Mouse (Mus musculus) liver, adult 2 months (tissue): Measurements from ENCODE around the gene Abcb9. TPM values are rescaled to one million over a fixed set of nuclear protein-coding genes. Genes with fewer than 3 reads are reported as not detected.

Experiments used
- DNase-seq: peaks from one replicate; pipeline ENCODE4 v3.0.0-alpha.2; 2011; ENCODE audit warnings: low read depth, low spot score; ENCODE audit errors: extremely low read depth
- H3K27ac ChIP-seq: fragments of 200-500 bp; replicated peaks from 2 replicates; pipeline ENCODE4 v1.5.1; 2012; ENCODE audit warnings: low read depth, mild to moderate bottlenecking, control low read depth, inconsistent platforms, low read length; ENCODE audit not compliant: insufficient read depth
- H3K27me3 ChIP-seq: fragments of 200-500 bp; 2 replicates; pipeline ENCODE4 v1.6.1; 2012; ENCODE audit warnings: mild to moderate bottlenecking, moderate library complexity, low read length, inconsistent platforms; ENCODE audit not compliant: control insufficient read depth, insufficient read depth
- H3K36me3 ChIP-seq: fragments of 200-500 bp; 2 replicates; pipeline ENCODE4 v1.6.1; 2012; ENCODE audit warnings: low read length, inconsistent platforms; ENCODE audit not compliant: control insufficient read depth, insufficient read depth
- H3K4me1 ChIP-seq: fragments of 200-500 bp; 2 replicates; pipeline ENCODE4 v1.6.1; 2011; ENCODE audit warnings: low read length; ENCODE audit not compliant: control insufficient read depth, insufficient read depth
- H3K4me3 ChIP-seq: fragments of 200-500 bp; 2 replicates; pipeline ENCODE4 v1.5.1; 2011; ENCODE audit warnings: low read depth, mild to moderate bottlenecking, control low read depth, low read length, moderate library complexity; ENCODE audit not compliant: insufficient read depth
- H3K79me2 ChIP-seq: fragments of 200-500 bp; 2 replicates; pipeline ENCODE4 v1.6.1; 2012; ENCODE audit warnings: inconsistent platforms, mild to moderate bottlenecking, low read length, moderate library complexity; ENCODE audit not compliant: control insufficient read depth, insufficient read depth
- H3K9ac ChIP-seq: fragments of 200-500 bp; 2 replicates; pipeline ENCODE4 v1.6.1; 2012; ENCODE audit warnings: low read depth, mild to moderate bottlenecking, control low read depth, inconsistent platforms, low read length
- CTCF ChIP-seq: fragments of 200-500 bp; IDR thresholded peaks from 2 replicates; pipeline ENCODE4 v1.5.1; 2011; ENCODE audit warnings: low read depth, low read length, control low read depth
- POLR2A ChIP-seq: fragments of 200-500 bp; IDR thresholded peaks from 2 replicates; pipeline ENCODE4 v1.6.1; 2011; ENCODE audit warnings: low read length, control low read depth; ENCODE audit not compliant: insufficient read depth; ENCODE audit errors: extremely low read depth
- WGBS: fragments of 180-500 bp; shearing (Covaris S2); methylation state at CpG from one replicate; pipeline ENCODE4 v1.1.7; 2018; 5-methylcytosine and 5-hydroxymethylcytosine counted together
- polyA plus RNA-seq: library from polyadenylated mRNA; depleted of rRNA; stranded (reverse); fragments of >200 nt; gene quantifications from 2 replicates; pipeline ENCODE4 v1.2.3, GENCODE M21; 2012; rRNA removed
- total RNA-seq: library from RNA; depleted of rRNA; stranded (reverse); fragments of >200 nt; gene quantifications from 2 replicates; pipeline ENCODE4 v1.2.3, GENCODE M21; 2014; rRNA removed

Abcb9 gene
- 0.74 and 0.87 TPM in 2 replicates for total RNA-seq
- 2.4 and 2.5 TPM in 2 replicates for polyA plus RNA-seq

DNA sequence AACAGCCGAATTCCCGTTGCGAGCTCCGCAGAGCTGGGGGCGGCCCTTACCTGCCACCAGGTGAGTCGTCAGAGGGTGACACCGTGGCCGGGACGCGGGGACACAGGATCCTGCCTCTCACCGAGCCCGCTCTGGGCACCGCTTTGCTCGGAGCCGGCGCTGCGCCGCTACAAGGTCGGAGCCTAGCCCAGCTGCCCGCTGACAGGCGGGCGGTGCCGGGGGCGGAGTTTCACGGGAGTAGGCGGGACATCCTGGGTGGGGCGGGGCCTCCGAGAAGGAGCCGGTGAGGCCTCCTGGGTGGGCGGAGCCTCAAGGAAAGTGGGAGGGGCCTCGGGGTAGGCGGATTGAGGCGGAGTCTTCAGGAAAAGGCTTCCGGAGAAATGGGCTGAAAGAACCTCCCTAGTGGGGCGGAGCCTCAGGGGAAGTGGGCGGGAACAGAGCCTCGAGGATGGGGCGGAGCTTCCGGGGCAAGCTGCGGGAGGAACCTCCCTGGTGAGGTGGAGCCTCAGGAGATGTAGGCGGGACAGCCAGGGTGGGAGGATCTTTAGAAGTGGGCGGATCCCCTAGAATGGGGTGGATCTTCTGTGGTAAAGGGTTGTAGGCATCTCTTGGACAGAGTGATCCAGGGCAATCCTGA is at the start of gene Abcb9:
Gene Abcb9, minus strand, starts transcription at position 203 of the 637 bp plus-strand sequence.
- WGBS, result under 1% methylated on average over 42 of the region's 42 CpGs
- peak; percentile 94 for DNase-seq
- TF ChIP-seq POLR2A, result peak; percentile 90
- TF ChIP-seq CTCF, result no peak

DNA sequence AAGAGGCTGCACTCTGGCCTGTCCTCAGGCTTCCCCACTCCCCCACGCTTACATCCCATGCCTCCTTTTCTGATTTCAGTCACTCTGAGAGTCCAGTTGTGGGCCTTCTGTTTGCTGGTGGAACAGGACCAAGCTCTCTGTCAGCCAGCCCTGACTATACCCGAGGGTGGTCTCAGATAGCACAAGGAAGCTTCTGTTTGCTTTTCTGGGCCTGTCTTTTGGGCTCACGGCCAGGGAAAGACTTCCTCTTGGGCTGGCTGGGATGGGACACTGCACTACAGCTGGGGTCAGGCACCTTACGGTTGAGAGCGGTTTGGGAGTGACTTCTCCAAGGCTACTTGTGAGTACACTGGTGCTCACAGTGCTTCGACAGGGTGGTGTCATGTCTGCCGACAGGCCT is 42.5 kb upstream of the Abcb9 start:
- peak; percentile 22 for DNase-seq
- 73% methylated on average over 7 of the region's 7 CpGs for WGBS
- Histone ChIP-seq H3K9ac (no peak overlapping the region), H3K79me2 (no peaks in the 10 kb centered on the region), H3K36me3 (peaks cover 8% of the 10 kb centered on the region), H3K4me3 (no peak overlapping the region), H3K4me1 (no peaks in the 10 kb centered on the region), H3K27ac (no peak overlapping the region), H3K27me3 (no peaks in the 10 kb centered on the region)
- no peak for TF ChIP-seq CTCF
- no peak for TF ChIP-seq POLR2A

More for the DNA sequence above, at the start of gene Abcb9:
- H3K79me2 ChIP-seq, result no peaks in the 10 kb centered on the region
- peaks cover 10% of the 10 kb centered on the region; the same call in 1 of the 2 replicates for H3K4me1 ChIP-seq
- peak within 1 kb of the TSS; percentile 74 for H3K9ac ChIP-seq
- H3K4me3 ChIP-seq, result peak within 1 kb of the TSS; percentile 67
- no peaks in the 10 kb centered on the region for H3K27me3 ChIP-seq
- H3K36me3 ChIP-seq, result no peaks in the 10 kb centered on the region
- H3K27ac ChIP-seq, result 0 out of 2 replicates have a peak within 1 kb of the TSS, but pooled peaks have one; percentile 5

DNA sequence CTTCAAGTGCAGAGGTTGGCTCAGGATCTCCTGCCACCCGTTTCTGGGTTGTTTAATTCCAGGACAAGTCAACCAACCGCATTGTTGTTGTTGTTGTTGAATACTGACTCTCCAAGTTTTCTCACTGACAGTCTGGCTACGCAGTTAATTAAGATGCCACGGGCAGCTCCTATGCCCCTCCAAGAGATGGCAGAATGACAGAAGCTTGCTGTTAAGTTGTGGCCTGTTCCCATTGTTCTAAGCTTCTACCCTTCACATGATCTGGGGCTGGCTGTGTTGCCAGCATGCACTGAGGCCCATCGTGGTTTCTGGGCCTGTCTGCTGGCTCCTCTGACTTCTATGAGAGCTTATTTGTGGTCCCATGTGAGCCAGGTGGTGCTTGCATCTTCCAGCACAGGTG is 38.7 kb upstream of the Abcb9 start:
- peaks cover 2% of the 10 kb centered on the region; the same call in 1 of the 2 replicates for H3K36me3 ChIP-seq
- no peak for TF ChIP-seq CTCF
- no peak for TF ChIP-seq POLR2A
- H3K27ac ChIP-seq, result no peak overlapping the region
- H3K79me2 ChIP-seq, result no peaks in the 10 kb centered on the region
- no peaks in the 10 kb centered on the region for H3K27me3 ChIP-seq
- H3K4me1 ChIP-seq, result no peaks in the 10 kb centered on the region
- WGBS, result 92% methylated on average over 5 of the region's 5 CpGs
- DNase-seq, result no peak
- H3K4me3 ChIP-seq, result no peak overlapping the region
- H3K9ac ChIP-seq, result no peak overlapping the region

DNA sequence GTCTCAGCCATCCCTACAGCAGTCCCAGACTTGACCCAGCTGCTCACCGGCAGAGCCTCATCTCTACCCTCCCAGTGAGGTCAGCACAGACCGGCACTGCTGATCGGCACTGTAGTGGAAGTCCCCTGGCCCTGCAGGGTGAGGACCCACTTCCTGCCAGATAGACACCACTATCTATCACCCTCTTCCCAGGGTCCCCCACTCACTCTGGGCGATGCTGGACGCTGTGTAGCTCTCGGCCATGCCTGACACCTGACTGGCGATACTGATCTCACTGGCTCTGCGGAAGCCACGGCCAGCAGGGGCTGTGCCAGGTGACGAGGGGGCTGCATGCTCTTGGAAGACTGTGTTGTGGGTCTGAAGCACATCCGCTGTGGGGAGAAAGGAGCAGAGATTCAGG is 29.5 kb upstream of the Abcb9 start:
- TF ChIP-seq CTCF, result no peak
- TF ChIP-seq POLR2A, result no peak
- H3K4me1 ChIP-seq, result no peaks in the 10 kb centered on the region
- WGBS, result 91% methylated on average over 11 of the region's 11 CpGs

DNA sequence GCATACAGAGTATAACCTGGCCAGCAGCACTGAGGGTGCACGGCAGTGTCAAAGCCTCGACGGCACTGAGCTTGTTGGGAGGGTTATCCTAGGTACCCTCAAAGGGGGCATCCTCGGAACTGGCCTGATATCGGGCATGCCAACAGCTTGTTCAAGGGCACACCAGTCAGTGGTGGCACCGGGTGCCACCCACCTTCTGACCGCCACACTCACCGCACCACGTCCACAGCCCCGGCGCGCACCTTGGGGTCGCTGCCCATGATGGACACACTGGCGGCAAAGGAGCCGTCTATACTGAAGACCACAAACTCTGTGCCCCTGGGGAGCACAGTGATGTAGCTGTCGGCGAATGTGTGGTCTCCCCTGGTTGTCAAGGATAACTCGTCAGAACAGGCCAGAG is 26.8 kb upstream of the Abcb9 start:
- no peaks in the 10 kb centered on the region for H3K79me2 ChIP-seq
- no peak overlapping the region for H3K27ac ChIP-seq
- no peaks in the 10 kb centered on the region for H3K27me3 ChIP-seq
- no peaks in the 10 kb centered on the region; the same call in 1 of the 2 replicates for H3K4me1 ChIP-seq
- 94% methylated on average over 18 of the region's 18 CpGs for WGBS
- no peak overlapping the region for H3K4me3 ChIP-seq
- TF ChIP-seq CTCF (no peak), POLR2A (no peak)
- no peak overlapping the region for H3K9ac ChIP-seq
- no peak for DNase-seq
- 0 out of 2 replicates have a peak, but pooled peaks cover 2% of the 10 kb centered on the region for H3K36me3 ChIP-seq

More for the DNA sequence above, 29.5 kb upstream of the Abcb9 start:
- Histone ChIP-seq H3K36me3 (peaks cover 4% of the 10 kb centered on the region; the same call in 1 of the 2 replicates), H3K4me3 (no peak overlapping the region), H3K27ac (no peak overlapping the region), H3K9ac (no peak overlapping the region), H3K79me2 (no peaks in the 10 kb centered on the region), H3K27me3 (no peaks in the 10 kb centered on the region)
- DNase-seq, result no peak

DNA sequence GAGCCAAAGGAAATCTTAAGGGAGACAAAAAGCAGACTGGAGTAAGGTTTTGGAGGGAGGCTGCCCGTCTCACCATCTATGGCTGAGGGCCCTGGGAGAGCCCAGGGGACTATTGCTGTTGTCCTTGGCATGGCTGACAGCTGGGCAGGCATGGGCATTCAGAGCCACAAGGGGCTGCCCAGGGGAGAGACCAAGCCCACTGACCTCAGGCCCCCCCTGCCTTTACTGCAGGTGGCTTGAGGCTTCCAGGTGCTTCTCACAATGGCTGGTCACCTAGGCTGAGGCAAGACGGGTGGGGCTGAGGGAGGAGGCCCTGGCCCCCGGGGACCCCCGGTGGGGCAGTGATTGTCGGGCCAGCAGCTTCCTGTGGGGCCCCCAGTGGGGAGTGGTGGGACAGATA is 23.6 kb upstream of the Abcb9 start:
- Histone ChIP-seq H3K27me3 (no peaks in the 10 kb centered on the region), H3K4me3 (no peak overlapping the region), H3K4me1 (peaks cover 7% of the 10 kb centered on the region), H3K27ac (no peak overlapping the region), H3K36me3 (no peaks in the 10 kb centered on the region), H3K9ac (no peak overlapping the region), H3K79me2 (peaks cover 4% of the 10 kb centered on the region; the same call in 1 of the 2 replicates)
- DNase-seq, result no peak
- TF ChIP-seq POLR2A (no peak), CTCF (no peak)
- WGBS, result 76% methylated on average over 5 of the region's 5 CpGs
